Comparison of ENCODE assay signal across 13 mouse cellular contexts in genomic region chr17:55968210-55968609, GRCm38 (mm10). TPM values are rescaled to one million over a fixed set of nuclear protein-coding genes. Genes with fewer than 3 reads are reported as not detected.
DNase-seq lines count a peak whose midpoint lies in the region; ATAC-seq and TF ChIP-seq lines count a peak whose summit lies in the region.
"Had no signal": no experiment of that assay in that cellular context is flagged by ENCODE, and none has a peak within 500 bp of the region (broad histone marks: within the 10 kb centered on the region; RNA-seq: fewer than 3 reads in every experiment).

No protein-coding gene starts in this region.

- no peaks in the 10 kb centered on the region for H3K9me3 ChIP-seq in midbrain, embryonic 12.5 days
- H3K9me3 ChIP-seq in midbrain, postnatal 0 days (ENCODE audit: low read length), result no peaks in the 10 kb centered on the region
- H3K9me3 ChIP-seq in kidney, embryonic 15.5 days (replicated peaks), result no peaks in the 10 kb centered on the region
- H3K9me3 ChIP-seq: embryonic facial prominence, embryonic 10.5 days; liver, embryonic 12.5 days had no signal

- ATAC-seq in midbrain, embryonic 12.5 days (ENCODE audit: low FRiP score, low read depth), result 0 out of 2 replicates have a peak, but pooled peaks have one; percentile 5
- no peak for ATAC-seq in midbrain, postnatal 0 days (ENCODE audit: low FRiP score)
- ATAC-seq in kidney, embryonic 15.5 days (replicated peaks; ENCODE audit: low FRiP score), result no peak
- no peak for ATAC-seq in inflammation-experienced regulatory T-cells, adult 6 months
- ATAC-seq: liver, embryonic 12.5 days had no signal

- no peak overlapping the region for H3K4me3 ChIP-seq in midbrain, embryonic 12.5 days
- H3K4me3 ChIP-seq in midbrain, postnatal 0 days (ENCODE audit: low read depth, low read length), result no peak overlapping the region
- no peak overlapping the region for H3K4me3 ChIP-seq in kidney, embryonic 15.5 days (replicated peaks)
- H3K4me3 ChIP-seq: embryonic facial prominence, embryonic 10.5 days; liver, embryonic 12.5 days had no signal

- peaks cover 50% of the 10 kb centered on the region for H3K36me3 ChIP-seq in midbrain, embryonic 12.5 days
- peaks cover 20% of the 10 kb centered on the region; the same call in 1 of the 2 replicates for H3K36me3 ChIP-seq in midbrain, postnatal 0 days (ENCODE audit: insufficient read depth, low read length)
- peaks cover 51% of the 10 kb centered on the region for H3K36me3 ChIP-seq in kidney, embryonic 15.5 days

- H3K4me2 ChIP-seq in midbrain, embryonic 12.5 days (replicated peaks), result no peak overlapping the region
- H3K4me2 ChIP-seq in midbrain, postnatal 0 days (ENCODE audit: low read depth, low read length, poor library complexity, severe bottlenecking), result no peak overlapping the region
- no peak overlapping the region for H3K4me2 ChIP-seq in kidney, embryonic 15.5 days
- H3K4me2 ChIP-seq: liver, embryonic 12.5 days had no signal

- H3K9ac ChIP-seq in midbrain, embryonic 12.5 days (replicated peaks), result no peak overlapping the region; the same call in 1 of the 2 replicates
- H3K9ac ChIP-seq in midbrain, postnatal 0 days (replicated peaks; ENCODE audit: low read length, poor library complexity, severe bottlenecking), result no peak overlapping the region
- no peak overlapping the region for H3K9ac ChIP-seq in kidney, embryonic 15.5 days
- H3K9ac ChIP-seq: liver, embryonic 12.5 days had no signal

- peak; percentile 63 to 66 for DNase-seq in cerebellum, postnatal 10 days
- DNase-seq in cerebellum, postnatal 4 days (ENCODE audit: low spot score in 2 of 2), result no peak
- DNase-seq in midbrain, postnatal 0 days (ENCODE audit: low spot score), result no peak
- peak; percentile 44 for DNase-seq in retina, postnatal 1 day
- no peak for DNase-seq in natural killer cell, adult 2 months (ENCODE audit: low spot score in 2 of 2)
- DNase-seq: thymus, postnatal 14 days had no signal

- TF ChIP-seq CTCF in midbrain, postnatal 0 days (IDR thresholded peaks at IDR 0.05), result no peak

- no peaks in the 10 kb centered on the region for H3K27me3 ChIP-seq in midbrain, embryonic 12.5 days
- H3K27me3 ChIP-seq in midbrain, postnatal 0 days (ENCODE audit: insufficient read depth, low read length), result no peaks in the 10 kb centered on the region
- H3K27me3 ChIP-seq in kidney, embryonic 15.5 days, result peaks cover 17% of the 10 kb centered on the region

- peak overlapping the region; percentile 86 for H3K27ac ChIP-seq in midbrain, embryonic 12.5 days (replicated peaks)
- H3K27ac ChIP-seq in midbrain, postnatal 0 days (ENCODE audit: low read depth, low read length), result no peak overlapping the region
- 0 out of 2 replicates have a peak overlapping the region, but pooled peaks have one; percentile 56 for H3K27ac ChIP-seq in kidney, embryonic 15.5 days
- H3K27ac ChIP-seq: embryonic facial prominence, embryonic 10.5 days; liver, embryonic 12.5 days had no signal

- peaks cover 50% of the 10 kb centered on the region for H3K4me1 ChIP-seq in midbrain, embryonic 12.5 days
- H3K4me1 ChIP-seq in midbrain, postnatal 0 days (ENCODE audit: insufficient read depth, low read length), result 0 out of 2 replicates have a peak, but pooled peaks cover 7% of the 10 kb centered on the region
- H3K4me1 ChIP-seq in kidney, embryonic 15.5 days, result peaks cover 35% of the 10 kb centered on the region

- WGBS in midbrain, embryonic 12.5 days, result 58% methylated on average over 7 of the region's 7 CpGs
- 43% methylated on average over 7 of the region's 7 CpGs for WGBS in midbrain, postnatal 0 days
- WGBS in kidney, embryonic 15.5 days, result 58% methylated on average over 7 of the region's 7 CpGs

RNA-seq across cellular contexts. Expression of gene Shd, which starts 2.1 kb away (rescaled TPM):
- polyA plus RNA-seq in midbrain, embryonic 12.5 days (2016; fragmentation: Nextera tagmentation; extraction: Ambion mirVana), result 123 and 131 TPM in 2 replicates
- 227 and 253 TPM in 2 replicates for total RNA-seq in midbrain, postnatal 0 days (2014; rRNA removed)
- polyA plus RNA-seq in midbrain, postnatal 0 days (2015; fragmentation: Nextera tagmentation; extraction: Ambion mirVana), result 172 and 188 TPM in 2 replicates
- polyA plus RNA-seq in kidney, embryonic 15.5 days (2015; fragmentation: Nextera tagmentation; extraction: Ambion mirVana), result 28.8 and 30.1 TPM in 2 replicates
- polyA plus RNA-seq in inflammation-experienced regulatory T-cells, adult 6 months (2017; shearing (Covaris generic)), result under 1 TPM in 1 of 3 experiments, not detected in 2; 0.40 TPM

RNA-seq across cellular contexts. Expression of gene Yju2, which starts 9.3 kb away (rescaled TPM):
- polyA plus RNA-seq in midbrain, embryonic 12.5 days (2016; fragmentation: Nextera tagmentation; extraction: Ambion mirVana), result 28.7 and 29.4 TPM in 2 replicates
- 9.8 and 10.1 TPM in 2 replicates for total RNA-seq in midbrain, postnatal 0 days (2014; rRNA removed)
- 14.6 and 16.1 TPM in 2 replicates for polyA plus RNA-seq in midbrain, postnatal 0 days (2015; fragmentation: Nextera tagmentation; extraction: Ambion mirVana)
- polyA plus RNA-seq in kidney, embryonic 15.5 days (2015; fragmentation: Nextera tagmentation; extraction: Ambion mirVana), result 27.4 and 27.5 TPM in 2 replicates
- 10 to 100 TPM; 25.6 to 36.5 (median 33.0) TPM for polyA plus RNA-seq in inflammation-experienced regulatory T-cells, adult 6 months (2017; shearing (Covaris generic))

RNA-seq across cellular contexts. Expression of gene Ebi3, which starts 15.8 kb away (rescaled TPM):
- 3.2 and 3.8 TPM in 2 replicates for polyA plus RNA-seq in midbrain, embryonic 12.5 days (2016; fragmentation: Nextera tagmentation; extraction: Ambion mirVana)
- total RNA-seq in midbrain, postnatal 0 days (2014; rRNA removed), result 2.5 and 3.0 TPM in 2 replicates
- 7.4 and 8.2 TPM in 2 replicates for polyA plus RNA-seq in midbrain, postnatal 0 days (2015; fragmentation: Nextera tagmentation; extraction: Ambion mirVana)
- polyA plus RNA-seq in kidney, embryonic 15.5 days (2015; fragmentation: Nextera tagmentation; extraction: Ambion mirVana), result 1.8 and 2.4 TPM in 2 replicates
- polyA plus RNA-seq in inflammation-experienced regulatory T-cells, adult 6 months (2017; shearing (Covaris generic)), result 10 to 100 TPM; 50.3 to 70.8 (median 50.4) TPM

RNA-seq across cellular contexts. Expression of gene Fsd1, which starts 18.1 kb away (rescaled TPM):
- polyA plus RNA-seq in midbrain, embryonic 12.5 days (2016; fragmentation: Nextera tagmentation; extraction: Ambion mirVana), result 89.8 and 98.3 TPM in 2 replicates
- total RNA-seq in midbrain, postnatal 0 days (2014; rRNA removed), result 122 and 129 TPM in 2 replicates
- polyA plus RNA-seq in midbrain, postnatal 0 days (2015; fragmentation: Nextera tagmentation; extraction: Ambion mirVana), result 188 and 225 TPM in 2 replicates
- 19.7 and 21.7 TPM in 2 replicates for polyA plus RNA-seq in kidney, embryonic 15.5 days (2015; fragmentation: Nextera tagmentation; extraction: Ambion mirVana)
- under 1 TPM in 1 of 3 experiments, not detected in 2; 0.98 TPM for polyA plus RNA-seq in inflammation-experienced regulatory T-cells, adult 6 months (2017; shearing (Covaris generic))
- total RNA-seq: hematopoietic stem cell, adult 5-6 weeks; megakaryocyte, adult 5-6 weeks had no signal

RNA-seq across cellular contexts. Expression of gene Zfp119b, which starts 18.9 kb away (rescaled TPM):
- 6.1 and 6.3 TPM in 2 replicates for polyA plus RNA-seq in midbrain, embryonic 12.5 days (2016; fragmentation: Nextera tagmentation; extraction: Ambion mirVana)
- total RNA-seq in midbrain, postnatal 0 days (2014; rRNA removed), result 2.8 and 3.5 TPM in 2 replicates
- polyA plus RNA-seq in midbrain, postnatal 0 days (2015; fragmentation: Nextera tagmentation; extraction: Ambion mirVana), result 5.7 and 6.6 TPM in 2 replicates
- 5.5 and 5.7 TPM in 2 replicates for polyA plus RNA-seq in kidney, embryonic 15.5 days (2015; fragmentation: Nextera tagmentation; extraction: Ambion mirVana)
- 10 to 100 TPM in 2 of 3 experiments, 1 to 10 TPM in 1; 8.1 to 20.3 (median 17.7) TPM for polyA plus RNA-seq in inflammation-experienced regulatory T-cells, adult 6 months (2017; shearing (Covaris generic))

Comparison
In these comparisons a context has a peak if more than half of its experiments do, and no peak if none do; other contexts are left out.
1. DNase-seq: peak in cerebellum, postnatal 10 days (2 of 2) and retina, postnatal 1 day (single experiment); none in cerebellum, postnatal 4 days (0 of 2), midbrain, postnatal 0 days (single experiment) and natural killer cell, adult 2 months (0 of 2).
2. RNA of gene Shd, which starts 2.1 kb away (polyA plus RNA-seq): 172 to 188 TPM in midbrain, postnatal 0 days, 123 to 131 TPM in midbrain, embryonic 12.5 days and 28.8 to 30.1 TPM in kidney, embryonic 15.5 days; 0.40 TPM in inflammation-experienced regulatory T-cells, adult 6 months; every median in the first group is over 10 times any median in the second.